Mouse (Mus musculus): ENCODE data around the gene Rln1.

GRCm38 (mm10) chr19:29294756-29295155 lies 39.7 kb downstream of the Rln1 start:
- no peak for TF ChIP-seq CTCF (IDR thresholded peaks at IDR 0.05; ENCODE audit: control insufficient read depth, insufficient read depth, low read length)
- TF ChIP-seq POLR2A (IDR thresholded peaks at IDR 0.05; ENCODE audit: borderline replicate concordance, control insufficient read depth, low read depth, low read length) = no peak

All from bone marrow, adult 2 months (tissue).